Mouse (Mus musculus) yolk sac, embryonic 10.5 days (tissue): ENCODE data around the gene Setd1a.
"Not testable (repeated sequence)": the region's sequence is repeated elsewhere in the genome, so short reads cannot be mapped to it uniquely, and the experiment has no call there.

ENCODE experiments used
- DNase-seq: peaks from one replicate; pipeline ENCODE4 v3.0.0-alpha.2; 2017; ENCODE audit warnings: low spot score

Setd1a gene

DNA sequence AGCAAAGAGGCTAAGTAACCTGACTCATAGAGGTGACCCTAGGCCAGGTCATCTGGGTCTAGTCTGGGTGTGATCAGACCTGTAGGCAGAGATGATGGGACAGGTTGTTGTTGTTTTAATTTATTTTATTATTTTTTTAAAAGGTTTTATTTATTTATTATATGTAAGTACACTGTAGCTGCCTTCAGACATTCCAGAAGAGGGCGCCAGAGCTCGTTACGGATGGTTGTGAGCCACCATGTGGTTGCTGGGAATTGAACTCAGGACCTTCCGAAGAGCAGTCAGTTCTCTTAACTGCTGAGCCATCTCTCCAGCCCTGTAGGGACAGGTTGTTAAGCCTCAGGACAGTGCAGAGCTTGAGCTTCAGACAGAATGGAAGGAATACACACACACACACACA lies 61.4 kb downstream of the Setd1a start:
- DNase-seq, result not testable (repeated sequence)

DNA sequence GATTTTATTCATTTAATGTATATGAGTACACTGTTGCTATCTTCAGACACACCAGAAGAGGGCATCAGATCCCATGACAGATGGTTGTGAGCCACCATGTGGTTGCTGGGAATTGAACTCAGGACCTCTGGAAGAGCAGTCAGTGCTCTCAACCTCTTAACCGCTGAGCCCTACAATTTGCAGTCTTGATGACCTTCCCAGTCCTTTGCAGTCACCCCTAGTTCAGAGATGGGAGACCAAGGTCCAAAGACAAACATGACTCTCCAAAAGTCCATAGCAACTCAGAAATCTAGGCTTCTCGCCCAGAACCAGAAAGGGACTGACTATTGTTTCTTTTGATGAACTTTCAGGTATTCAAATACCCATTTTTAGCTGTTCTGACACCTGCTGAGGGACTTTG lies 63.6 kb downstream of the Setd1a start:
- DNase-seq, result not testable (repeated sequence)

DNA sequence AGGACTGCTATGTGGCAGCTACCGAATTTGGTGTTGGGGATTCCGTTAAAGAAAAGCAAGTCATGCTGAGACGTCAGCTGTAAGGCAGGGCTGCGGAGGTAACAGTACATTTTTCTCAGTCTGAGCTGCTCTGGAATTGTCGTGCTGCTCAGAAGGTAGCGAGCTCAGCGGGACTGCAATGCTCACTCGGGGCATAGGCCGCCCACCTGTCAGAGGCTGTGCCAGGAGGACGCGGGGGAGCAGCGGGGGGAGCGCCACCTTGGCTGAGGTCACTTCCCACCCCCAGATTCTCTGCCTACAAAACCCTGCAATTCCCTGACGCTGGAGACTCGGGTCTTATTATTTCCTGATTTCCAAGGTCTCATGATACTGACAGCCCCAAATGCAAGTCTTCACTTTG lies 64.4 kb downstream of the Setd1a start:
- DNase-seq, result no peak

DNA sequence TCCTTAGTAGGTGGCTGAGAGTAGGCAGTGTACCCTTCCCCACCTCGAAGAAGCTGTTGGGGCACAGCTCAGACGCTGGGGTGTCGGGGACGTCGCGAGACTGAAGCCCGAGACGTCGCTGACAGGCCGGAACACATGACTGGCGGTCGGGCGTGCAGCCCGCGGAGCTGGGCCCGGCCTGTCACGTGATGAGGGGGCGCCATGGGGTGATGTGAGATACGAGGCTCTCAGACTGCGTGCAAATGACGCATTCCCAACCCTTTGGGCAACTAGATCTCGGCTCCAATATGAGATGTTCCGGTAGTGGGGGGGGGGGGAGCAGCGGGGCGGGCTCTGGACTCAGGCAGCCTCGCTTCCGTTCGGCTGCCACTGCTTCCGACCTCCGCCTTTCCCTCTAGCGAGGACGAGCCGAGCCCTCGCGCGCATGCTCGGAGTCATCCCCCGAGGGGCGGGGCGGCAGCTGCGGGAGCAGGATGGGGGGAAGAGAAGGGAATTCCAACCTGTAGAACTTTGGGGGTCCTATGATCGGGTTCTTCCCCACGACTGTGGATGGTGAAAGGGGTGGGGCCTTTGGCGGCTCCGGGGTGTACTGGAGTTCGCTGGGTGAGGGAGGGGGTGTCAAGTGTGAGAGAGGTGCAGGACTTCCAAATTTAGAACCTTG lies 65.0 kb downstream of the Setd1a start:
- DNase-seq, result peak; percentile 91

DNA sequence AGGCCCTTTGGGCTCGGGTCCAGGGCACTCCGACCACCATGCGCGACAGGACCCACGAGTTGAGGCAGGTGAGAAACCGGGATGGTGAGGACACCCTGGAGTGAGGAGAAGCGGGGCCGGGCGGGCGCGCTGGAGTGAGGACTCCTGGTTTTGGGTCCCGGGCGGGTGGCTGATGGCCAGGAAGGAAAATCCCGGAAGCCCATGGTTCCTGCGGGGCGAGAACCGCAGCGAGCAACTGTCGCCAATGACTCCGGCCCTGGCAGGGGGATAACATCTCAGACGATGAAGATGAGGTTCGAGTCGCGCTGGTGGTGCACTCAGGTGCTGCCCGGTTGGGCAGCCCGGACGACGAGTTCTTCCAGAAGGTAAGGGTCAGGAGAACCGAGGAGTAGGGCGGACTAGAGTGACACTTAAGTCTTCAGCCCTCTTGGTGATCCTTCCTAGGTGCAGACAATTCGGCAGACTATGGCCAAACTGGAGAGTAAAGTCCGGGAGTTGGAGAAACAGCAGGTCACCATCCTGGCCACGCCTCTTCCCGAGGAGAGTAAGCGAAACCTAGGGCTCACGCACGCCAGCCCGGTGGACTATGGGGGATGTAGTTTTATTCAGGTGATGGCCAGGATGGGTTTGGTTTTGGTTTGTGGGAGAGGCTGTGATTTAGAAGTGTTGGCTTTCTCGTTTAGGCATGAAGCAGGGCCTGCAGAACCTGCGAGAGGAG lies 65.7 kb downstream of the Setd1a start:
- DNase-seq, result peak; percentile 81
